Mouse (Mus musculus) inflammation-experienced regulatory T-cells, adult 6 months (primary cell): ENCODE measurements around the gene Etv4. TPM values are rescaled to one million over a fixed set of nuclear protein-coding genes. Genes with fewer than 3 reads are reported as not detected.

ENCODE experiments used
- ATAC-seq: one replicate; pipeline ENCODE4 v1.8.0; 2017
- polyA plus RNA-seq, 3 experiments: library from polyadenylated mRNA; unstranded; fragments of 100-300 nt; shearing (Covaris generic); gene quantifications; one replicate each; pipeline ENCODE4 v1.2.1; 2017

Gene Etv4
- under 1 TPM in 1 of 3 experiments, not detected in 2; 0.43 TPM for polyA plus RNA-seq

- ATAC-seq = peak; percentile 93
These were observed at the start of gene Etv4 for GRCm38 (mm10) chr11:101785143-101785851. Etv4 (minus strand) TSS chr11:101785371.

- ATAC-seq = no peak
These were observed 46.8 kb upstream of the Etv4 start for GRCm38 (mm10) chr11:101832001-101832400.

GRCm38 (mm10) chr11:101830616-101831015 lies 45.4 kb upstream of the Etv4 start:
- ATAC-seq = no peak

GRCm38 (mm10) chr11:101830112-101830511 lies 44.9 kb upstream of the Etv4 start:
- ATAC-seq = no peak

GRCm38 (mm10) chr11:101828718-101829117 lies 43.5 kb upstream of the Etv4 start:
- ATAC-seq = no peak

GRCm38 (mm10) chr11:101823210-101823609 lies 38.0 kb upstream of the Etv4 start:
- no peak for ATAC-seq

- no peak for ATAC-seq
These were observed 35.7 kb upstream of the Etv4 start for GRCm38 (mm10) chr11:101820899-101821298.

- no peak for ATAC-seq
These were observed 34.7 kb upstream of the Etv4 start for GRCm38 (mm10) chr11:101819853-101820252.

GRCm38 (mm10) chr11:101815103-101816085 lies 30.2 kb upstream of the Etv4 start:
- no peak for ATAC-seq

GRCm38 (mm10) chr11:101814375-101815102 lies 29.4 kb upstream of the Etv4 start:
- no peak for ATAC-seq

GRCm38 (mm10) chr11:101813259-101813658 lies 28.1 kb upstream of the Etv4 start:
- ATAC-seq = no peak

GRCm38 (mm10) chr11:101809060-101809828 lies 24.1 kb upstream of the Etv4 start:
- ATAC-seq = no peak

- ATAC-seq = no peak
These were observed 22.1 kb upstream of the Etv4 start for GRCm38 (mm10) chr11:101807266-101807665.

- ATAC-seq = no peak
These were observed 21.6 kb upstream of the Etv4 start for GRCm38 (mm10) chr11:101806741-101807140.

GRCm38 (mm10) chr11:101805113-101805704 lies 20.0 kb upstream of the Etv4 start:
- no peak for ATAC-seq

GRCm38 (mm10) chr11:101801386-101801785 lies 16.2 kb upstream of the Etv4 start:
- no peak for ATAC-seq

- ATAC-seq = no peak
These were observed 12.9 kb upstream of the Etv4 start for GRCm38 (mm10) chr11:101798083-101798482.

- ATAC-seq = no peak
These were observed 12.2 kb upstream of the Etv4 start for GRCm38 (mm10) chr11:101797355-101797754.

- no peak for ATAC-seq
These were observed 5.8 kb upstream of the Etv4 start for GRCm38 (mm10) chr11:101790811-101791526.

GRCm38 (mm10) chr11:101787432-101787831 lies 2.3 kb upstream of the Etv4 start:
- ATAC-seq = no peak

GRCm38 (mm10) chr11:101786651-101787050 lies 1.5 kb upstream of the Etv4 start:
- ATAC-seq = no peak
